Mouse (Mus musculus): ENCODE measurements around the gene Gmds. TPM values are rescaled to one million over a fixed set of nuclear protein-coding genes. Genes with fewer than 3 reads are reported as not detected.

Gmds gene
- polyA plus RNA-seq, 1 experiment from 2014 or later = 38.0 TPM

GRCm38 (mm10) chr13:31818337-31818736 is 520.2 kb downstream of the Gmds start:
- Histone ChIP-seq H3K9me3 (ENCODE audit: low read length) (no peaks in the 10 kb centered on the region), H3K4me2 (replicated peaks; ENCODE audit: low read depth, low read length) (0 out of 2 replicates have a peak overlapping the region, but pooled peaks have one; percentile 0), H3K4me3 (ENCODE audit: low read length) (no peak overlapping the region), H3K4me1 (ENCODE audit: insufficient read depth, low read length) (peaks cover 80% of the 10 kb centered on the region), H3K36me3 (ENCODE audit: insufficient read depth, low read length) (no peaks in the 10 kb centered on the region), H3K27ac (ENCODE audit: low read length) (no peak overlapping the region), H3K27me3 (ENCODE audit: insufficient read depth, low read length) (peaks cover 4% of the 10 kb centered on the region; the same call in 1 of the 2 replicates), H3K9ac (replicated peaks; ENCODE audit: low read length) (no peak overlapping the region)
- ATAC-seq (ENCODE audit: low FRiP score, low TSS enrichment) = peak; percentile 21; the same call in 1 of the 2 replicates
- 31% methylated on average over 7 of the region's 7 CpGs for WGBS

- no peaks in the 10 kb centered on the region for H3K9me3 ChIP-seq (ENCODE audit: low read length)
- H3K4me2 ChIP-seq (replicated peaks; ENCODE audit: low read depth, low read length) = peak overlapping the region; percentile 81
- ATAC-seq (ENCODE audit: low FRiP score, low TSS enrichment) = peak; percentile 62
- no peak overlapping the region for H3K4me3 ChIP-seq (ENCODE audit: low read length)
- peaks cover 9% of the 10 kb centered on the region; the same call in 1 of the 2 replicates for H3K27me3 ChIP-seq (ENCODE audit: insufficient read depth, low read length)
- H3K27ac ChIP-seq (ENCODE audit: low read length) = peak overlapping the region; percentile 13
- peak overlapping the region; percentile 46; the same call in 1 of the 2 replicates for H3K9ac ChIP-seq (replicated peaks; ENCODE audit: low read length)
- 0 out of 2 replicates have a peak, but pooled peaks cover 4% of the 10 kb centered on the region for H3K36me3 ChIP-seq (ENCODE audit: insufficient read depth, low read length)
- 19% methylated on average over 15 of the region's 15 CpGs for WGBS
- H3K4me1 ChIP-seq (ENCODE audit: insufficient read depth, low read length) = peaks cover 64% of the 10 kb centered on the region
Measured at GRCm38 (mm10) chr13:31815383-31816003, 523.0 kb downstream of the Gmds start.

- WGBS = 55% methylated on average over 2 of the region's 2 CpGs
- H3K4me2 ChIP-seq (replicated peaks; ENCODE audit: low read depth, low read length) = peak overlapping the region; percentile 81
- H3K27ac ChIP-seq (ENCODE audit: low read length) = no peak overlapping the region
- ATAC-seq (ENCODE audit: low FRiP score, low TSS enrichment) = no peak
- H3K9ac ChIP-seq (replicated peaks; ENCODE audit: low read length) = peak overlapping the region; percentile 18; the same call in 1 of the 2 replicates
- H3K4me3 ChIP-seq (ENCODE audit: low read length) = peak overlapping the region; percentile 17
- H3K4me1 ChIP-seq (ENCODE audit: insufficient read depth, low read length) = peaks cover 42% of the 10 kb centered on the region
- H3K36me3 ChIP-seq (ENCODE audit: insufficient read depth, low read length) = 0 out of 2 replicates have a peak, but pooled peaks cover 4% of the 10 kb centered on the region
- H3K27me3 ChIP-seq (ENCODE audit: insufficient read depth, low read length) = peaks cover 9% of the 10 kb centered on the region; the same call in 1 of the 2 replicates
- H3K9me3 ChIP-seq (ENCODE audit: low read length) = no peaks in the 10 kb centered on the region
Measured at GRCm38 (mm10) chr13:31812701-31813100, 525.8 kb downstream of the Gmds start.

GRCm38 (mm10) chr13:31811542-31812021 is 527.0 kb downstream of the Gmds start:
- Histone ChIP-seq H3K27me3 (ENCODE audit: insufficient read depth, low read length) (peaks cover 9% of the 10 kb centered on the region; the same call in 1 of the 2 replicates), H3K4me2 (replicated peaks; ENCODE audit: low read depth, low read length) (peak overlapping the region; percentile 81), H3K36me3 (ENCODE audit: insufficient read depth, low read length) (0 out of 2 replicates have a peak, but pooled peaks cover 4% of the 10 kb centered on the region), H3K9ac (replicated peaks; ENCODE audit: low read length) (peak overlapping the region; percentile 85), H3K27ac (ENCODE audit: low read length) (peak overlapping the region; percentile 67), H3K9me3 (ENCODE audit: low read length) (no peaks in the 10 kb centered on the region), H3K4me3 (ENCODE audit: low read length) (peak overlapping the region; percentile 62), H3K4me1 (ENCODE audit: insufficient read depth, low read length) (peaks cover 42% of the 10 kb centered on the region)
- ATAC-seq (ENCODE audit: low FRiP score, low TSS enrichment) = no peak
- WGBS = 6% methylated on average over 44 of the region's 44 CpGs

GRCm38 (mm10) chr13:31810693-31811541 is 527.6 kb downstream of the Gmds start:
- H3K4me2 ChIP-seq (replicated peaks; ENCODE audit: low read depth, low read length) = peak overlapping the region; percentile 81
- no peaks in the 10 kb centered on the region for H3K9me3 ChIP-seq (ENCODE audit: low read length)
- WGBS = under 1% methylated on average over 62 of the region's 65 CpGs
- peaks cover 36% of the 10 kb centered on the region for H3K4me1 ChIP-seq (ENCODE audit: insufficient read depth, low read length)
- ATAC-seq (ENCODE audit: low FRiP score, low TSS enrichment) = no peak
- 0 out of 2 replicates have a peak, but pooled peaks cover 4% of the 10 kb centered on the region for H3K36me3 ChIP-seq (ENCODE audit: insufficient read depth, low read length)
- H3K27ac ChIP-seq (ENCODE audit: low read length) = peak overlapping the region; percentile 67
- H3K27me3 ChIP-seq (ENCODE audit: insufficient read depth, low read length) = peaks cover 9% of the 10 kb centered on the region; the same call in 1 of the 2 replicates
- H3K4me3 ChIP-seq (ENCODE audit: low read length) = peak overlapping the region; percentile 62
- peak overlapping the region; percentile 85 for H3K9ac ChIP-seq (replicated peaks; ENCODE audit: low read length)

GRCm38 (mm10) chr13:31810375-31810692 is 528.2 kb downstream of the Gmds start:
- Histone ChIP-seq H3K9me3 (ENCODE audit: low read length) (no peaks in the 10 kb centered on the region), H3K36me3 (ENCODE audit: insufficient read depth, low read length) (0 out of 2 replicates have a peak, but pooled peaks cover 4% of the 10 kb centered on the region), H3K9ac (replicated peaks; ENCODE audit: low read length) (peak overlapping the region; percentile 85), H3K27ac (ENCODE audit: low read length) (peak overlapping the region; percentile 67), H3K4me2 (replicated peaks; ENCODE audit: low read depth, low read length) (peak overlapping the region; percentile 81), H3K4me3 (ENCODE audit: low read length) (peak overlapping the region; percentile 62), H3K27me3 (ENCODE audit: insufficient read depth, low read length) (peaks cover 9% of the 10 kb centered on the region; the same call in 1 of the 2 replicates), H3K4me1 (ENCODE audit: insufficient read depth, low read length) (peaks cover 36% of the 10 kb centered on the region)
- WGBS = 4% methylated on average over 9 of the region's 9 CpGs
- no peak for ATAC-seq (ENCODE audit: low FRiP score, low TSS enrichment)

- Histone ChIP-seq H3K27me3 (ENCODE audit: insufficient read depth, low read length) (peaks cover 9% of the 10 kb centered on the region; the same call in 1 of the 2 replicates), H3K27ac (ENCODE audit: low read length) (0 out of 2 replicates have a peak overlapping the region, but pooled peaks have one; percentile 20), H3K9ac (replicated peaks; ENCODE audit: low read length) (peak overlapping the region; percentile 61), H3K36me3 (ENCODE audit: insufficient read depth, low read length) (0 out of 2 replicates have a peak, but pooled peaks cover 4% of the 10 kb centered on the region), H3K9me3 (ENCODE audit: low read length) (no peaks in the 10 kb centered on the region), H3K4me3 (ENCODE audit: low read length) (peak overlapping the region; percentile 51), H3K4me1 (ENCODE audit: insufficient read depth, low read length) (peaks cover 34% of the 10 kb centered on the region), H3K4me2 (replicated peaks; ENCODE audit: low read depth, low read length) (peak overlapping the region; percentile 53)
- no peak for ATAC-seq (ENCODE audit: low FRiP score, low TSS enrichment)
- 14% methylated on average over 6 of the region's 6 CpGs for WGBS
Measured at GRCm38 (mm10) chr13:31809701-31810100, 528.8 kb downstream of the Gmds start.

GRCm38 (mm10) chr13:31808804-31809420 is 529.6 kb downstream of the Gmds start:
- Histone ChIP-seq H3K27ac (ENCODE audit: low read length) (peak overlapping the region; percentile 99), H3K9ac (replicated peaks; ENCODE audit: low read length) (peak overlapping the region; percentile 98)

GRCm38 (mm10) chr13:31808116-31808803 is 530.3 kb downstream of the Gmds start:
- H3K9ac ChIP-seq (replicated peaks; ENCODE audit: low read length) = peak overlapping the region; percentile 98
- H3K36me3 ChIP-seq (ENCODE audit: insufficient read depth, low read length) = 0 out of 2 replicates have a peak, but pooled peaks cover 4% of the 10 kb centered on the region
- peak overlapping the region; percentile 87 for H3K4me3 ChIP-seq (ENCODE audit: low read length)
- no peak for ATAC-seq (ENCODE audit: low FRiP score, low TSS enrichment)
- no peaks in the 10 kb centered on the region for H3K9me3 ChIP-seq (ENCODE audit: low read length)
- WGBS = under 1% methylated on average over 49 of the region's 73 CpGs
- peak overlapping the region; percentile 99 for H3K27ac ChIP-seq (ENCODE audit: low read length)
- peak overlapping the region; percentile 83 for H3K4me2 ChIP-seq (replicated peaks; ENCODE audit: low read depth, low read length)
- H3K4me1 ChIP-seq (ENCODE audit: insufficient read depth, low read length) = peaks cover 34% of the 10 kb centered on the region
- peaks cover 10% of the 10 kb centered on the region for H3K27me3 ChIP-seq (ENCODE audit: insufficient read depth, low read length)

More at GRCm38 (mm10) chr13:31808804-31809420, 529.6 kb downstream of the Gmds start:
- Histone ChIP-seq H3K4me3 (ENCODE audit: low read length) (peak overlapping the region; percentile 87), H3K4me1 (ENCODE audit: insufficient read depth, low read length) (peaks cover 34% of the 10 kb centered on the region), H3K36me3 (ENCODE audit: insufficient read depth, low read length) (0 out of 2 replicates have a peak, but pooled peaks cover 4% of the 10 kb centered on the region), H3K27me3 (ENCODE audit: insufficient read depth, low read length) (peaks cover 9% of the 10 kb centered on the region), H3K9me3 (ENCODE audit: low read length) (no peaks in the 10 kb centered on the region), H3K4me2 (replicated peaks; ENCODE audit: low read depth, low read length) (peak overlapping the region; percentile 83)
- 6% methylated on average over 16 of the region's 16 CpGs for WGBS
- ATAC-seq (ENCODE audit: low FRiP score, low TSS enrichment) = no peak
